Mouse (Mus musculus): ENCODE results near the gene Cfap70.

Cfap70 gene

GRCm38 (mm10) chr14:20428593-20428992 lies 23.4 kb downstream of the Cfap70 start:
- DNase-seq (ENCODE audit: low read depth, low spot score) = no peak

GRCm38 (mm10) chr14:20423046-20423445 lies 29.0 kb downstream of the Cfap70 start:
- no peak for DNase-seq (ENCODE audit: low read depth, low spot score)

GRCm38 (mm10) chr14:20422257-20422656 lies 29.8 kb downstream of the Cfap70 start:
- no peak for DNase-seq (ENCODE audit: low read depth, low spot score)

GRCm38 (mm10) chr14:20400071-20400470 lies 52.0 kb downstream of the Cfap70 start:
- DNase-seq (ENCODE audit: low read depth, low spot score) = no peak

- no peak for DNase-seq (ENCODE audit: low read depth, low spot score)
These were observed 53.2 kb downstream of the Cfap70 start for GRCm38 (mm10) chr14:20398864-20399263.

- DNase-seq (ENCODE audit: low read depth, low spot score) = no peak
These were observed 54.8 kb downstream of the Cfap70 start for GRCm38 (mm10) chr14:20397220-20397619.

GRCm38 (mm10) chr14:20393205-20393913 lies 58.7 kb downstream of the Cfap70 start, which contains the start of gene Mrps16:
Mrps16 (minus strand) TSS chr14:20393634.
- peak; percentile 92 for DNase-seq (ENCODE audit: low read depth, low spot score)

- DNase-seq (ENCODE audit: low read depth, low spot score) = no peak
These were observed 59.7 kb downstream of the Cfap70 start for GRCm38 (mm10) chr14:20392326-20392725.

GRCm38 (mm10) chr14:20389446-20390079 lies 62.5 kb downstream of the Cfap70 start:
- no peak for DNase-seq (ENCODE audit: low read depth, low spot score)

GRCm38 (mm10) chr14:20388441-20389129 lies 63.4 kb downstream of the Cfap70 start, which contains the start of gene Dnajc9:
Dnajc9 (minus strand) TSS chr14:20388910.
- DNase-seq (ENCODE audit: low read depth, low spot score) = peak; percentile 83

GRCm38 (mm10) chr14:20379753-20380430 lies 72.1 kb downstream of the Cfap70 start:
- no peak for DNase-seq (ENCODE audit: low read depth, low spot score)

GRCm38 (mm10) chr14:20379087-20379640 lies 72.9 kb downstream of the Cfap70 start:
- DNase-seq (ENCODE audit: low read depth, low spot score) = no peak

- DNase-seq (ENCODE audit: low read depth, low spot score) = no peak
These were observed 73.5 kb downstream of the Cfap70 start for GRCm38 (mm10) chr14:20378313-20379061.

- DNase-seq (ENCODE audit: low read depth, low spot score) = no peak
These were observed 74.9 kb downstream of the Cfap70 start for GRCm38 (mm10) chr14:20377112-20377521.

- DNase-seq (ENCODE audit: low read depth, low spot score) = no peak
These were observed 80.2 kb downstream of the Cfap70 start for GRCm38 (mm10) chr14:20371854-20372253.

GRCm38 (mm10) chr14:20370798-20371197 lies 81.2 kb downstream of the Cfap70 start:
- no peak for DNase-seq (ENCODE audit: low read depth, low spot score)

GRCm38 (mm10) chr14:20368271-20368670 lies 83.8 kb downstream of the Cfap70 start:
- no peak for DNase-seq (ENCODE audit: low read depth, low spot score)

- no peak for DNase-seq (ENCODE audit: low read depth, low spot score)
These were observed 88.8 kb downstream of the Cfap70 start for GRCm38 (mm10) chr14:20363230-20363629.

- DNase-seq (ENCODE audit: low read depth, low spot score) = peak; percentile 93
These were observed 104.0 kb downstream of the Cfap70 start, which contains the start of the genes Ecd and Fam149b for GRCm38 (mm10) chr14:20347991-20348541. Ecd (minus strand) TSS chr14:20348121. Fam149b (plus strand) TSS chr14:20348162.

GRCm38 (mm10) chr14:20347441-20347990 lies 104.5 kb downstream of the Cfap70 start:
- no peak for DNase-seq (ENCODE audit: low read depth, low spot score)
